Mouse (Mus musculus) gastrocnemius, postnatal 36 days (tissue): ENCODE measurements around the gene Cadps. TPM values are rescaled to one million over a fixed set of nuclear protein-coding genes. Genes with fewer than 3 reads are reported as not detected.

Experiments
- DNase-seq, 2 experiments: peaks; one replicate each; pipeline ENCODE4 v3.0.0; 2022
- intact Hi-C: fragments of 180-260 bp; cut with DNase I; formaldehyde crosslinking; loops from one replicate; pipeline ENCODE4 v1.15.1; 2025
- long read RNA-seq, 2 experiments: library from polyadenylated mRNA; stranded (forward); transcript quantifications; one replicate each; pipeline ENCODE4 v2.0.0; 2021
- total RNA-seq, 2 experiments: library from RNA; stranded (reverse); gene quantifications; 2 replicates each; pipeline ENCODE4 v1.2.3; 2021

The Cadps gene
- total RNA-seq: not detected
- long read RNA-seq, experiment 1: 0 reads
- long read RNA-seq, experiment 2: 0 reads

DNA sequence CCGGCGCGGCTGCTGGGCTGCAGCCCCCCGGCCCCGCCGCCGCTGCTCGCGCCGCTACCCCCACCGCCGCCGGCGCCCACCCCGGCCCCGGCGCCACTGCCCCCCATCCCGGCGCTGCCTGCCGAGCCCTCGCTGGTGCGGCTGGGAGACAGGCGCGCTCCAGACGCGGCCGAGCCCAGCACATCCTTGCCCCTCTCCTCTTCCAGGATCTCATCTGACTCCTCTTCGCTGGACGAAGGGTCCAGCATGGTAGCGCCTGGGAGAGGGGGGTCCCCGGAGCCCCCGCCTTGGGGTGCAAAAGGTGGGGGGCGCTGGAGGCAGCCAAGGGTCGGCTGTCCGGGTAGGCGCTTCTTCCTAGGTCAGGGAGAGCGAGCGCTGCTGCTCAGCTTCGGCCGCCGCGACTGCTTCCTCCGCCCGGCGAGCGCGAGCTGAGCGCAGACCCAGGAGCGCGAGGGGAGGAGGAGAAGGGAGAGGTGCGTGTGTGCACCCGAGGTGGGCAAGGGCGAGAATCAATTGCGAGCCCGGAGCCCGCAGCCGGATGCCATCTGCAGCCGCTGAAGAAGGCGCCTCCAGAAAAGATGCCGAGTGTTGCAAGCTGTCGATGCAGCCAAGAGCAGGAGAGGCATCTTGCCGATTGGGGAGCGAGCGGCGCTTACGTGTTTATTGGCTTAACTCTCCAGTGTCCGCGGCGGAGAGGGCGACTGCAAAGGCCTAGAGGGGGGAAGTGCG lies at the start of gene Cadps:
Gene Cadps, minus strand, starts transcription at position 589 of the 729 bp plus-strand sequence.
- intact Hi-C loops: no loop called here
- DNase-seq: no peak

GRCm38 (mm10) chr14:12869605-12870004 lies 46.7 kb upstream of the Cadps start:
- intact Hi-C loops: no loop called here
- no peak for DNase-seq

GRCm38 (mm10) chr14:12865258-12865657 lies 42.4 kb upstream of the Cadps start:
- intact Hi-C loops: no loop called here
- DNase-seq: no peak

GRCm38 (mm10) chr14:12843860-12844259 lies 21.0 kb upstream of the Cadps start:
- DNase-seq: no peak
- intact Hi-C loops: no loop called here

DNA sequence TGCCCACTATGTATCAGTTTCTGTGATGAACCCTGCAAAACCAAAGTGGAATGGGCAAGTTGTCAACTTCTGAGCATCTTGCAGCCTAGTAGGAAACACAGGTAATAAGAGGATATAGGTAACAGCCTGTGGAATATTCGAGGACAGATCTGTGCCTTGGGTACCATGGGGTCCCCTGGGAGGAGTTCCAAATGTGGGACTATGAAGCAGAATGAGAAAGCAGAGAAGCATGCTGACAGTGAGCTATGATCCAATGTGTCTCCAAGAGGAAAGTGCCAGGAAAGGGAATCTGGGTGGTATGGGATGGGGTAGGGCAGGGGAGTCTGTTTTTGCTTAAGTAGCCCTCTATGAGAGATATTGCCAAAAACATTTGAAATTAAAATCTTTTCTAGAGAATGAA lies 16.6 kb upstream of the Cadps start:
- intact Hi-C loops: no loop called here
- DNase-seq: no peak

GRCm38 (mm10) chr14:12838949-12839348 lies 16.1 kb upstream of the Cadps start:
- no peak for DNase-seq
- intact Hi-C loops: no loop called here

GRCm38 (mm10) chr14:12838323-12838722 lies 15.4 kb upstream of the Cadps start:
- intact Hi-C loops: no loop called here

GRCm38 (mm10) chr14:12837902-12838301 lies 15.0 kb upstream of the Cadps start:
- DNase-seq: no peak
- intact Hi-C loops: no loop called here

More at GRCm38 (mm10) chr14:12838323-12838722, 15.4 kb upstream of the Cadps start:
- no peak for DNase-seq

DNA sequence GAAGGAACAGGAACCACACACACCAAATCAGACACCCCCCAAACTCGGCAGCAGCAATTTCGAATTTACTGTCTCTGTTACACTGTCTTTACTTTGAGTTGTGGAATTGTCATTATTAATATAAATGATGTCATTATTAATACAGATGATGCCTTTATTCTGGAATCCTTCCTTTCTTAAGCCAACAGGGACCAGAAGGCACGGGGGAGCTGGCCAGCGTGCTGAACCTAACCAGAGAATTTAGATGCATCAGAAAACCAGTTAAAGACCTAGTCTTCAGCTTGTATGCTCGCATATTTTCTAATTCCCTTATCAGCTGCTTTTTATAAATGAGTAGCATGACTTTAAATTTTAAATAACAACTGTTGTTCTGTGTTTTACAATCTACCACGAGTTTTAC lies 902 bp upstream of the Cadps start:
- no peak for DNase-seq
- intact Hi-C loops: no loop called here

DNA sequence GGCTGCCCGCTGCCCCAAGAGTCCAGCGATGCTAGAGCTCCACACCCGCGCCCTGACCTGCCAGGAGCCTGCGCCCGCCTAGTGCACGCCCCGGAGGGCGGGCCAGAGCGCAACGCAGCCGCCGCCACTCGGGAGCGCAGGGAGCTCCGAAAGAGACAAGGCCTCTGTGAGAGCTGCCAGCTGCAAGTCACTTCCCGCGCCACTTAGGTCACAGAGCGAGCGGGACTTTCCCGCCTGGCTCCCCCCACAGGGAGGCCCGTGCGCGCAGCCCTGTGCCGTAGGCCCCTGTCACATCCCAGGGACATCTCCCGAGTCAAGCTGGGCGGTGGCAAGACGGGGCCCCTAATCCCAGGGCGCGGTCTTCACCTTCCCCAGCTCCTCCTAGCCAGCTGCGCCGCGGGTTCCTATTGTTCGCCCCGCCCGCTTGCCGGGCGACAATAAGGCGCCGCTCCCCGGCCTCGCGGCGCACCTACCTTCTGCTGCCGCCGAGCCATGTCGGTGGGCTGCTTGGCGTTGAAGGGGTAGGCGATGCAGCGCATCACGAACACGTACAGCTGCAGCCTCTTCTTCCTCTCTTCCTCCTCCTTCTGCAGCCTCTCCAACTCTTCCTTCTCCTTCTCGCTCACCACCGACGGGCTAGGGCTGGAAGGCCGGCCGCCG lies 918 bp downstream of the Cadps start:
- DNase-seq: no peak
- intact Hi-C loops: no loop called here

DNA sequence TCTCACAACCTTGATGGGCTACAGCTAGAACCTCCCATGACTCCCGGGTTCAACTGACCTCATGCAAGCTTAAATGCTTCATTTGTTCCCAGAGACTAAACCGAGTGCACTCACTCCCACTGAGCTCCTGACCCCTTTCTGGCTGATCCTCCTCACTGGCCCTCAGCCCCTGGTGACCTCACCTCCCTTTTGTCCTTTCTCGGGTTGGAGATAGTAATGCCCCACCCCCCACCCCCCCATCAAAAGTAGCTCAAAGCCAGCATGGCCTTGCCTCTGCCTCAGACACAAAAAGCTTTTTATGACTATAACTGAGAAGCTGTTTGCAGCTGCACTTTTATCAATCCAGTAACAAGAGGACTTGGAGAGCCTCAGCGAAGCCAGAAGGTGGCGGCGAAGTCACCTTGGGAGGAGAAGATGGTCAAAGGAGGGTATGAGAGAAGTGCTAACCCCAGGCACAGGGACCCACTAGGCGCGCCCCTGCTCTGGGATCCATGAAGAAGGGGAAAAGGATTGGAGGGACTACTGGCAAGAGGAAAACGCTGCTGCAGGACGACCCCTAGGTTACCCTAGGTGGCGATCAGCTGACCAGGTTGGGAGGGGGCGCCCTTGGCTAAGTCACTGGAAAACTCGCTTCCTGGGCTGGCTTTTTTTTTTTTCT lies 1.6 kb downstream of the Cadps start:
- no peak for DNase-seq
- intact Hi-C loops: no loop called here

DNA sequence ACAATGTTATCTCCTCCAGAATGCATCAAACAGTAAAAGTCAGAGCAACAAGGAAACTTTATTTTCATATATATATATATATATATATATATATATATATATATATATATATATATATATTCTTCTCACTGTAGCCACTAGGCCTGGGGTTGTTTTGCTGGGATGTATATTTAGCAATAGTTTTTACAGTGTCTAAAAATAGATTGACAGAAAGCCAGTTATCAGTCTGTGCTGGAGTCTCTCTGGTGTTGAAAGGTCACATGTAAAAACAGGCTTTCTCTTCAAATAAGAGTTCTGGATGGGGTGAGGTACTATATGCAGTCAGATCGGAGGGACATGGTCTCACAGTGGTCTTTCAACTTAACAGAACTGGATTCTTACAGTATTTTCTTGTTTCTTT lies 2.7 kb downstream of the Cadps start:
- DNase-seq: no peak
- intact Hi-C loops: no loop called here

- DNase-seq: no peak
- intact Hi-C loops: no loop called here
Measured at GRCm38 (mm10) chr14:12818442-12818841, 4.4 kb downstream of the Cadps start.

- intact Hi-C loops: no loop called here
- DNase-seq: no peak
Measured at GRCm38 (mm10) chr14:12812072-12812471, 10.8 kb downstream of the Cadps start.

GRCm38 (mm10) chr14:12802995-12803394 lies 19.9 kb downstream of the Cadps start:
- intact Hi-C loops: no loop called here
- no peak for DNase-seq

GRCm38 (mm10) chr14:12801100-12801499 lies 21.8 kb downstream of the Cadps start:
- DNase-seq: no peak
- intact Hi-C loops: no loop called here

DNA sequence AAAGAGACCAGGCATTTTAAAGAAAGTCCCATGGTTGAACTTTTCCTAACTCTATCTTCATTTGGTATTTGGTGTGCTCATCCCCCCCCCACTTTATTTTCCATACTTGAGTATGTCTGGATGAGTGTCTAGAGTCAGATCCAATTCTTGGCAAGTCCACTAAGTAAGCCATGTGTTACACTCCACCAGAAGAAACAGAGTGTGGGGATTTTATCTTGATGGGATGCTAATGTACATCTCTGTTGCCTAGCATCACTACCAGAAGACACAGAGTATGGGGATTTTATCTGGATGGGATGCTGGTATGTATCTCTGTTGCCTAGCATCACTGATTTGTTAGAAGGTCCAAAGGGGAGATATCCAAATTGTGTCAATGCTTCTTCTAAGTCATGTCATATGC lies 24.0 kb downstream of the Cadps start:
- intact Hi-C loops: no loop called here
- DNase-seq: no peak

GRCm38 (mm10) chr14:12784296-12784695 lies 38.6 kb downstream of the Cadps start:
- intact Hi-C loops: no loop called here
- DNase-seq: no peak

GRCm38 (mm10) chr14:12780016-12780415 lies 42.9 kb downstream of the Cadps start:
- intact Hi-C loops: no loop called here

DNA sequence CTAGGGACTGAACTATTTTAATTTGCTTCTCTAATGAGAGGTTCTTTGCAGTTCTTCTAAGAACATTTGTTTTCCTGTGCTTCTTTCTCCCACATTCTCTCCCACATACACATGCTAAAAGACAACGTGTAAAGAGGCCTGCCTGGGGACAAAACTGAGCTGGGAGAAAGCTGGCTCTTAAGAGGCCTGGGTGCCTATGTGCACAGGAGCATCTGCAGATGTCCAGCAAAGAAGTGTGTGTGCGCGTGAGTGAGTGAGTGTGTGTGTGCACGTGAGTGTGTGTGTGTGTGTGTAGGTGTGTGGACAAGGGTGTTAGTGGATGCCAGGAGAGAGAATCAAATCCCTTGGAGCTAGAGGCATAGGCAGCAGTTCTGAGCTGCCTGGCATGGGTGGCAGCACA lies 44.9 kb downstream of the Cadps start:
- intact Hi-C loops: no loop called here
- DNase-seq: no peak

More at GRCm38 (mm10) chr14:12780016-12780415, 42.9 kb downstream of the Cadps start:
- DNase-seq: no peak

DNA sequence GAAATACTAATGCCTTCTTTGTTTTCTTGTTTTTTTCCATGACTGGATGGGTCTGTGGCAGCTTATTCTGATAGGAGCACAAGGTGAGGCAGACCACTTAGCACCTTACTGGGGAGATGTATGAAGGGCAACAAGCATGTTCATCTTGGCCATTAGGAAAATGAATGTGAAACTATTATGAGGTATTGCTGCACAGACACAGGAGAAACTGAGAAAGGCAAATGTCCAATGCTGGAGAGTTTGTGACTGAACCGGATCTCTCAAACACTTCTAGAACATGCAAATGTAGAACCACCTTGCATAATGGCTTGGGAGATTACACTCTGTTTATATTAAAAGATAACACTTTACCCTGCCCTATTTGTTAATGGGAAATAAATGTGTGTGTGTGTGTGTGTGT lies 54.0 kb downstream of the Cadps start:
- no peak for DNase-seq
- intact Hi-C loops: no loop called here

DNA sequence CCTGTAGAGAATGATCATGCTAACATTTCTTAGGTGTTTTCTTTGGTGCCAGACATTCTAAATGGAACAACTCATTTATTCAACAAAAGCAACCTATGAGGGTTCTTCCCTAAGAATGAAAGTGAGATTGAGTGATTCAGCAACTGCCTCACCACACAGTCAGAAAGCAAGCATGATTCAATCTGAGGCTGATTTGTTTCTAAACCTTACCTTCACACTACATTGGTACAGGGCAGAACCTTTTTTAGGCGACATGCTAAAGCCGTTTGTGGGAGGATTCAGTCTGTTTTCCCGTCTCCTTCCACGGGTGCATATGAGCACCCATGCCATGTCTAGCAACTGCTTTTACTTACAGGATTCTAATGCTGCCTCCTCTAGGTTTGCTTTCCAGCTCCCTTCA lies 69.6 kb downstream of the Cadps start:
- intact Hi-C loops: no loop called here

More for the DNA sequence above, 69.6 kb downstream of the Cadps start:
- no peak for DNase-seq
